Mouse (Mus musculus) telencephalon, adult 2 months (tissue): Measurements from ENCODE around the gene Trim39.

Experiments used
- DNase-seq: peaks from one replicate; pipeline ENCODE4 v3.0.0-alpha.2; 2011; ENCODE audit warnings: low read depth, low spot score

The Trim39 gene

DNA sequence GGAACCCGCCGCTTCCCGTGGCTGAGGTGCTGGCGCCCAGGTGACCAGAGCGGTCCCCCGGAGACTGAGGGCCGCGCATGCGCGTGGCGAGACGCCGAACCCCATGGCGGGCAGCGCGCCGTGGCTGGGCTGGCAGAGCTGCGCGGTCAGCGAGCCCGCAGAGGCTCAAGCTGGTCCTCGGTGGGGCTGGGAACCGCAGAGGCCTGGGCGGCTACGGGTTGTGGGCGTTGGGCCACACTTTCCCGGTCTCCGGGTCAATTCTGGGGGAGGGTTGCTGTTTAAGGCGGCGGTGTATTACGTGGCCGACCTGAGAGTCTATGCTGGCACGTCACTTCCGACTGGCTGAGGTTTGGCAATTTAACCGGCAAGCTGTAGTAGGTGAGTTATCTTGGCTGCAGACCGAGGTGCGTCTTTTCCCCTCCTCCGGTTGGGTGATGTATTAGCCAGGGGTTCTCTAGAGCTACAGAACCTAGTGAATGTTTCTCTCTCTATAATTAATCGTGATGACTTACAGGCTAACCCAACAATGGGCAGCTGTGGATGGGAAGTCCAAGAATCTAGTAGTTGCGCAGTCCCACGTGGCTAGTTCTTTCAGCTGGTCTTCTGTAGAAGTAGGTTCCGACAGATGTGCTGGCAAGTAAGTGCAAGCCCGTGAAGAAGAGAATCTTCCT lies at the start of gene Trim39:
TSS of gene Trim39 (minus strand) at position 662 of the 671 bp plus-strand sequence.
- peak; percentile 80 for DNase-seq

DNA sequence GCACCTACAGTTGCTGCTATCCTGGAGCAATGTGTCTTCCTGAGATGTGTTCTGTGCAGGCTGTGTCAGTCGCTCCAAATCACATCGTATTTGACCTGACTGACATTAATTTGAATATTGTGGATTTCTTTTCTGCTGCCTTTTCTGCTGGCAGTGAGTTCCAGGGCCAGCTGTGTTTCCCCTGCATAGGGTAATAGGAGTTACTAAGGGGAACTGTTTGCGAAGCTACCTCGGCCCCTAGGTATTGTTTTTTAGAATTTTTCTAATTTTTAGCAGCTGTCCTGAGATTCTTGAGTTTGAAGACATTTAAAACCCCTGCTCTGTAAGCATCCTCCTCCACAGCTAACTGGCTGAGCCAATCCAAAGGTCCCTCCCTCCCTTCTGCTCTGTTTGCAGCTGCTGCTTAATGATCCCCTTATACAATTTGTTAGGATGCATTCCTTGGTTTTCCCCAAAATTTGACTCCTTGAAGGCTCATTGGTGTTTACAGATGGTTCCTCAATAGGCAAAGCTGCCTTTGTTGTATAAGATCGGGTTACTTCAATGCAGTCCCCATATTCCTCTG lies 43.7 kb upstream of the Trim39 start:
- peak; percentile 6 for DNase-seq

DNA sequence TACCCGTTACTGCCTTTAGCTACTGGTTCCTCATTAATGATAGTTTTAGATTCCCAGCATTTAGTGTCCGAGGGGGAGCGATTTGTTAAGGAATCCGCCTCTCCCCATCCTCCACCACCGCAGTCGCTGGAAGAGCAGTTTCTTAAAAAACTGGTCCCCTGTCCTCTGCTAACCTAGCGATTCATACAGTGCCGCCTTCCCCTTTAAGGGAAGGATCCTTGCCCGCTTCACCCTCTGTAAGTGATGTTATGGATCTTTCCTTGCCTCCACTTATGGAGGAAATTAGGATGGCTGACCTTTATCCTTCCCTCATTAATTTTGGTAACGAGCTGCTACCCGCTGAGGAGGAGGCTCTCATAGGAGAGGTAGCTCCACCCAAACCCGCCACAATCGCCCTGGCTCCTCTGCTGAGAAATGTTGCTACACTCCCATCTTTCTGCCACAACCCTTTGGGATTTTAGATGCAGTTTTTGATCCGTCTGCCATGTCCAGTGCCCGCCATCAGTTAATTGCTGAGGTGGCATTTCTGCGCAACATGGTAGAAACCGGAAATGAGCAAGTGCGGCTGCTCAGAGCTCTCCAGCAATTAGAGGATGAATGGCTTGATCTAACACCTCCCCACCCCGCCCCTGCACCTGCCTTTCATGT lies 43.1 kb upstream of the Trim39 start:
- DNase-seq = peak; percentile 83

DNA sequence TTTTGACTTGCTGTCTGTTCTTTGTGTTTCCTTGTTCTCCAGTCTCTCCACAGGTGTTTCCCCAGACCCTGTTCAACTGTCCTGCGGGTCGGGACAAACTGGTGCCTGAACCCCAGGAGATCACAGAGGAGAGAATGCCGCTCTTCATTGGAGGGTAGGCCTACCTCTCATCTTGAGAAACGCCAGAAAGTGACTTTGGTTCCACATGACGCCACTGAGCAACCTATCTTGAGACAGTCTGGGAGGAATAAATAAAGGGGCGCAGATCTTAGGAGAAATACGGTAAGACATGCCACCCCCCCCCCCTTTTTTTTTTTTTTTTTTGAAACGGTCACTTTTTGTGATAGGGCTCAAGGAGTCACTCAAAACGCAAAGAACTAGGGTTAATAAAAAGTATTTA lies 42.5 kb upstream of the Trim39 start:
- peak; percentile 28 for DNase-seq

DNA sequence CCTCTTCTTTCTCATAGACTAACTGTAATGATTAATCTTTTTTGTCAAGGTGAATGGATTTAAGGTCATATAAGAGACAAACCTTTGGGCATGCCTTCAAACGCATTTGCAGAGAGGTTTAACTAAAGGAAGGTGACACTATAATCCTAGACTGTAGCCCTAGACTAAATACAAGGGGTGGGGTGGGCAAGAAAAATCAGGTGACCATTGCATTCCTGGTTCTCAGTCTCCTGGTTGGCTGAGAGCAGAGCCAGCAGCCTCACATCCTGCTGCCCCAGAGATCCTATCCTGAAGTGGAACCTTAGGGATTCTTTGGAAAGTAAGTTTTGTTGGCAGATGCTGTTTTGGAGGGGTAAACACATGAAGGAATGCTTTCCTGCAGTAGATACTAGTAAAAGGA lies 37.2 kb upstream of the Trim39 start:
- DNase-seq = no peak

DNA sequence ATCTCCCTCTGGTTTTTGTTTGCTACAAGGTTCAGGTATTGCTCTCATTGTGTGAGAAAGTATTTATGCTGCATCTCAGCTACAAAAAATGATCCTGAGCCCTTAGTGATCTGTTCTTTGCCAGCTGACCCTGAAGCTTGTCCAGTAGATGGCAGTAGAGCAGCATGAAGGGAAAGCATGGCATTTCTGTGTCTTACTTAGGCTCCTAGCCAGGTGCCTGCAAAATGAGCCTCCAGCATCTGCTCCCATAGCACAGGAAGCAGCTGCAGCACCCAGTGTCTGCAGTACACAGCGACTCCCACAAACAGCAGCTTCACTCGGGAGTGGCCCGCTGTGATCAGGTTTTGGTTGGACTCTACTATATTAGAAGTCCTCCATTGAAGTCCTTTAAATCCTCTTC lies 36.8 kb upstream of the Trim39 start:
- peak; percentile 74 for DNase-seq

DNA sequence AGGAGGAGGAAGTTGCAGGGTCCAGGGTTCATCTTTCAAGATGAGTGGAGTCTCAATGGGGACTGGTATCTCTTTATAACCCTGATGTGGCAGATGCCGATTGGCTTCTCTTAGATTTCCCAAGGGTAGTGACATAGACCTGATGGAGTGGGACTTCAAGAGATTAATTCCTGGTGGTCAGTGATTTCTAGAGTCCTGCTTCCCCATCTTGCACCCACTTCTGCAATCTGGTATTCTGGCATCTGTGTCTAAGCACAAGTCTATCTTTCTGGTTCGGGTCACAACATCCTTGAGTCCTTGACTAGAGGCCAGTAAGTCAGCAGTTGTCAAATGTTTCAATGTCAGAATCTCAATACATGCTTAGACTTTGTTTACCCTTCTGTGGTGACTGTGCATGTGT lies 14.3 kb upstream of the Trim39 start, which contains the start of gene H2-M10.2:
TSS of gene H2-M10.2 (minus strand) at position 101 of the 400 bp plus-strand sequence.
- DNase-seq = no peak

DNA sequence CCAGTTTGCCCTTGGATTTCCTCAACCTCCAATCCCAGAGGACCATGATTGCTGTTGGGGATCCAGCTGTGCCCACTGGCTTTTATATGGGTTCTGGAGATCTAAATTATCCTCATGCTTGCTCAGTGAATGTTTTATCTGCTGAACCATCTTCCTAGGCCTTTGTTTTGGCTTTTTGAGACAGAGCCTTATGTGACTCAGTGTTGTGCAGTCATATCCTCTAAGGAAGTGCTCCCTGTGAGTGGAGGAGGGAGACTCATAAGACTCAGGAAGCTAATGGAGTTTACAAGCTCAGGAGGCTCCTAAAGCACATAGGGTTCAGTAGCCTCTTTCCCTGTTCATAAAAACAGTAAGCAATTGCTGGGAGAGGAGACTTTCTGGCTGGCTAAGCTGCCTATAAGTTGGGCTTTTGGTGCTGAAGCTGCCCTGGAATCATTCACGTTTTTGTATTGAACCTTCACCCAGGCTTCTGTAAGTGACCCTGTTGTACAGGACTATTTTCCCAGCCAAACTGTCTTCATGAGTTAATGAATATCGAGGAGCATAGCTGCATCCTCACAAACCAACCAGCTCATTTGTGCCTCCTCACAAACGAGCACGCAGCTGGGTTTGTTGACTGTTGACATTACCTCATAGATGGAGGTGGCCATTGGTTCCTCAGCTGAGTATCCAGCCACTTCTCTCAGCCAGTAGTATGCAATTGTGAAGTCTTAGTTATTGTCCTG lies 9.6 kb upstream of the Trim39 start:
- no peak for DNase-seq

DNA sequence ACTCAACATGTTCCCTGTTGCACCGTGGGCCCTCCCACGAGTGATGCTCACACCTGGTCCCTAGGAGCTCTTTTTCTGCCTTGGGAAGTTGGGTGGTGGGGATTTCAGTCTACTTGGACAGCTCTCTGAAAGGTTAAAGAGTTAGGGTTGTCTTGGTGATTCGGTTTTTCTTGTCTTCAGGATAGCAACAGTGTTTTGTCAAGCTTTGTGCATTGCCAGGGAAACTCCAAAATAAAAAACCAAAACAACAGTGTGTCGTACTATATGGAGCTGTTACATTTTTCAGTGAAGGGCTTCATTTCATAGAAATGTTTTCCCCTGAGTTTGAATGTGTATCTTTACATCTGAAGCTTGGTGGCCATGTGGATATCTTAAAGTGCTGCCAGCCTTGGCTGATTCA lies 2.7 kb upstream of the Trim39 start:
- no peak for DNase-seq

DNA sequence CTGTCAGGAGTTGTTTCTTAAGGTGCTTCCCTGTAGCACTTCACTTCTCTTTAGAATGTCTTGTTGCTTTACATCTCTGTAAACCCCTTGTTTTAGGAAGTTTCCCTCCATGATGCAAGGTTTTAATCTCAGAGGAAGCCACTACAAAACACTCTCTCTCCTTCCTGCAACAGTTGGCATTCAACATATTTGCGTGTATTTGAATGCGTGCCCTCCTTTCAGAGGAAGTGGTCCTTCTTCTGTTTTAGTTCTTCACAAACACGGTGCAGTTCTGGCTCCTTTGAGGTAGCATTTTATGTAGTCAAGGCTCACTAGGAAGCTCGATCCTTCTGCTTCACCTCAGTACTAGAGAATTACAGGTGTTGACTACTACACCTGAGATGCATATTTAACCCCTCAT lies 1.7 kb upstream of the Trim39 start:
- DNase-seq = no peak

DNA sequence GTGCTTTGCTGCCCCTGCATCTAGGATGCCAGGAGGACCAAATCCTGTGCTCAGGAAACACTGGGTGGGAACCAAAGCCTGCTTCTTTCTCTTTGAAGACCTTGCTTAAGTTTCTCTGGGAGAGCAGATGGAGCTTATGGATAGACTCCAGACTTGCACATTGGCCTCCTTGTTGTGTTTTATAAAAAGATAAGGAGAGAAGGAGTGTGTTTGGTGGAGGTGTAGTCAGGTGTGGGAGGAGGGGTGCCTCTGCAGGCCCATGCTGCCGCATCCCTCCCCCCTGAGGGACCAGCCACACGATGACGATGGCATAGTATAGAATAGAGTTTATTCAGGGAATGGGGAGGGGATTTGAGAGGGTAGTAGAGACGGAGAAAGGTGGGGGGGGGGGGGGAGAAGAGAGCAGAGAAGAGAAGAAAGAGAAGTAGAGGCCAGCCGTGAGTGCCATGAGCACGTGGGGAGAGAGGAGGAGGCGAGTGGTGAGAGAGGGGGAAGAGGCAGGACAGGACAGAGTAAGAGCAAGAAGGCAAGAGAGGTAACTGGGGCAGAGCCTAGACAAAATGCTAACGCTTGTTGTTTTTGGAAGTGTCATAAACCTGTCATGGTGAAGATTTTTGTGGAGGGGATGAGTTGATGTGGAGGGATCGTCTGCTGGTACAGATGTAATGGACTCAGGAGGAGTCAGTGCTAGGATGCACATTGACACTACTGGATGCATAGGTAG lies 758 bp upstream of the Trim39 start:
- DNase-seq = no peak

DNA sequence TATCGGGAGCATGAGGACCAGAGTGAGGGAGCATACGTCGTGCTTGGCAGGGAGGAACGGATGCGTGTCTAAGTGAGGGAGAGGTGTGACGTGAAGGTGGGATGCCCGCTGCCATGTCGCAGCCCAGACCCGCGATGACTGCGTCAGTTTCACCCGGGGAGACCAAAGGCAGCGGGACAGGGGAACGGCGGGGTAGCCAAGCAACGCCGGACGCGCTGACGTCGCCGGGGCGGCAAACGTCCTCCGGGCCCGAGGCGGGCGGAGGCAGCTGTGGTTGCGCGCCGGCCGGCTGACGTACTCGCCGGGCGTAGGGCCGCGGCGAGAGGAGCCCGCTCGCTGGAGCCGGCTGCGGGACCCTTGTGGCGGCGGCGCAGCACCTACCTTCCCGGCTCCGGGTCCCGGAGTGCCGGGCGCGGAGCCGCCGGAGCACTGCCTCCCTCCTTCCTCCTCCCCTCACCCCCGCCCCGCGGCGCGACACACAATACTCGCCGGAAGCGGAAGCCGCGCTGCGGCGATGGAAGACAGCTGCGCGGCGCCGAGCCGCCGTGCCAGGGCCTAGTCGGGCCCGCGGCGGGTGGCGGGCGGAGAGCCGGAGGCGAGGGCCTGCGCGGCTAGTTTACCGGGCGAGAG lies 976 bp downstream of the Trim39 start:
- DNase-seq = peak; percentile 70

DNA sequence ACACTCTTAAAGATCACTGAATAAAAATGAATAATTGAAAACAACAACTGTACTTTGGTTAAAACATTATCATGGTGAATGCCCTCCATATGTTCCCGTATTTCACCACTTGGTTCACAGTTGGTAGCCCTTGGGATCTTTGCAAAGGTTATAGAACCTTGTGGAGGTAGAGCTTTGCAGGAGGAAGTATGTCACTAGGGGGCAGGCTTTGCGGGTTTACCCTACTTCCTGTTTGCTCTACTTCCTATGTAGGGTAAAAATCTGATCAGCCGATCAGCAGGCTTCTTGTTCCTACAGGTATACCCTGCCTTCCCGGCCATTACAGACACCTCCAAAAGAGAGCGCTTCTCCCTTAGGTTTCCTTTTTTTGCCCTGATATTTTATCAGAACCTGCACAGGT lies 6.2 kb downstream of the Trim39 start:
- no peak for DNase-seq

DNA sequence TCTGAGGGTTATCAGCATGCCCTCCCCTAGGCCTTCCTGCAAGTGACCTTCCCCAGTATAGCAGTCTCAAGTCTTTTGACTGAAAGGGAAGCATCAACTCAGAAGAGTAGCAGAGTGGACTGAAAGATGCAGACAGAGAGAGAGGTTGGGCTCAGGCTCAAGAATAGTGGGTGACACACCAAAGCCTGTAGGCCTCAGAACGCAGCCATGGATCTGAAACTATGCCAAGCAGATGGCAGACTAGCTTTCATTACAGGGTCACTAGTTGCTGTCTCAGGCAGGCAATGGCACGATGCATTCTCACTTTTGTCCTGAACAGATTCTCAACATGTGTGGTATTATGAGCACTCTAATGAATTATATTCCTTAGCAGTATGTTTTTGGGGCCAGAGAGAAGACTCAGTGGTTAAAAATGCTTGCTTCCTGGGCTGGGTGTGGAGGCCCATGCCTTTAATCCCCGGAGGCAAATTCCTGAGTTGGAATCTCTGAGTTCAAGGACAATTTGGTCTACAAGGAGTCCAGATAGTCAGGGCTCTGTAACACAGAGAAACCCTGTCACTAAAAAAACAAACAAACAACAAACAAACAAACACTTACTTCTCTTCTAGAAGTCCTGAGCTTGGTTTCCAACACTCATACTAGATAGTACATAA lies 7.6 kb downstream of the Trim39 start:
- no peak for DNase-seq

DNA sequence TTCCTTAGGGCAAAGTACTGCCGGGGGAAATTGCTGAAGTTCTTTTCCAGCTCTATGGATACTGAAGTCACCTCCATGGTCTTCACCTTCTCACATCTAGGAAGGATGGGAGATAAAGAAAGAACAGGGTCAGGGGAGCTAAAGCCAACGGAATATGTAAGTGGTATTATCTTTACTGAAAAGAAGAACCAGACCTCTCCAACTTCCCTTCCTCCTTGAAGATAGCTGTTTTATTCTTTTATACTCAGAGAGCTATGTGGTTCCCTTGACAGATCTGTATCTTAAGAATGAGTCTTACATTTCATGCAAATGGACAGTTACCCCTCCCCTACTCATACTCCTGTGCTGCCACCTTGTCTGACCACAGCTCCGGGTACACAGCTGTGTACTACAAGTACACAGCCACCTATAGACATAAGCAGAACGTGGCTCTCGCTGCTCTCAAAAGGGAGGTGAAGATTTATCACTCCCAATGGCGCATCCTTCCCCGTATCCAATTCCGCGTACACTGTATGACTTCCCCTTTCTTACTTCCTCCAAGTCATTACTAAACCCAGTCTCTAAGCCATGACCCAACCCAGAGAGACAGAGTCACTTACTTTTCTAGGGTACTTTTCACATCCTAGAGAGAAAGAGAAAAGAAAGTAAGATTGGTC lies 10.4 kb downstream of the Trim39 start:
- no peak for DNase-seq

DNA sequence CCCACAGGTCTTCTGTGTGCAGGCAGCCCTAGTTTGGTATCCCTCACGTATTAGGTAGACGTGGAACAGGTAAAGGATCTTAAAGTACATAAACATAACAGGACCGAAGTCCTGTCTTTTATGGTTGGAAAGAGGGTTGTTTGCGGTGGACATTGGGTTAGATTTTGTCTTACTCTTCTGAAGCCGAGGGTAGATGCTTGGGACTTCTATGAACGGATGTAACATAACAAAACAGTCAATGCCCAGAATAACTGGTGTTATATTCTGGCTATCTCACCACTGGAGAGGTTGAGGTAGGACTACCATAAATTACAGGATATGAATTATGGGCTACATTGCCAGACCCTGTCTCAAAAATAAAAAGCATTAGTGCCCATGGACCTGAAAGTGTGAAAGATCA lies 14.1 kb downstream of the Trim39 start, which contains the start of gene Rpp21:
TSS of gene Rpp21 (minus strand) at position 101 of the 400 bp plus-strand sequence.
- no peak for DNase-seq

DNA sequence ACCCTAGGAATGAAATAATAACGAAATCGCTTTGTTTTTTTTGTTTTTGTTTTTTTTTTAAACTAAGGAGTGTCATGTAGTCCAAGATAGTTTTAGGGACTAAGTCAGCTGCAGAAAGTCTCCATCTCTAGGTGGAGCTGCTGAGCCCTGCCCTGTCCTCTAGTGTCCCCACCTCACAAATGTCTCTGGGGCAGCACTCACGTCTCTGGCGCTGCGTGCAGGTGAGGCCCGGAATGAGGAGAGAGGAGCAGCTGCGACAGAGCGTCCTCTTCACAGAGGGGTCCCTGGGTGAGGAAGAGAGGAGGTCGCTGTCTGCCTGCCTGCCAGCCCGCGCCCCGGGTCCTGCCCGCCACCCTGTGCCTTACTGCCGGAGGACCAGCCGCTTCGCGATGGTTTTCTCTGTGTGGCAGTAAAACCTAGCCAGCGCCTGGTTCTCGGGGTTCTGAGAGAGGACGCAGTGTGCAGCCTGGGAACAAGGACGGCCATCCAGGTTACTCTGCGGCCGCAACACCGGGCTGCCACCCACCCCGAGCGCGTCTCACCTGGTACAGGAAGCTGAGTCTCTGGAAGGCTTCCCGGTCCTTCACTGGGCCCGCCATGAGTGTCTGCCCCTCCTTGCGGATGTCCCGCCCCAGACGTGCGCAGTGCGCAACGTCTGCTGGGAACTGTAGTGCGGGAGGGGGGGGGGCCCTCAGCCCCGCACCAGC lies 14.7 kb downstream of the Trim39 start:
- peak; percentile 82 for DNase-seq

DNA sequence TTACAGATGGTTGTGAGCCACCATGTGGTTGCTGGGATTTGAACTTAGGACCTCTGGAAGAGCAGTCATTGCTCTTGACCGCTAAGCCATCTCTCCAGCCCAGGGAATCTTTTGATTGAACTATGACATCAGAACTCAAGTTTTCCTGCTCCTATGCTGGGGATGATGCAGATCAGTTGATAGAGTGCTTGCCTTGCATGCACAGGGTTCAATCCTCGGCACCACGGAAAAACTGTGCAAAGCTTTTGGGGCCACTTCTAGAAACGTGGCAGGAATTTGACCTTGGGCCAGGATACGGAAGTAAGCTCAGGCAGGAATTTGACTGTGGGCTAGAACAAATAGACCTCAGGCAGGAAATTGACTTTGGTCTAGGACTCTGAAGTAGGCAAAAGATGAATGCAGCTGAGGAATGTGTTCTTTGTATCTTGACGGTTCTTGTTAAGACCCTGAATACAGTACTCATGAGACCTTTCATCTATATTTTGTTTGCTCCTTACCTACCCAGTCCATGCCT lies 18.9 kb downstream of the Trim39 start:
- no peak for DNase-seq

DNA sequence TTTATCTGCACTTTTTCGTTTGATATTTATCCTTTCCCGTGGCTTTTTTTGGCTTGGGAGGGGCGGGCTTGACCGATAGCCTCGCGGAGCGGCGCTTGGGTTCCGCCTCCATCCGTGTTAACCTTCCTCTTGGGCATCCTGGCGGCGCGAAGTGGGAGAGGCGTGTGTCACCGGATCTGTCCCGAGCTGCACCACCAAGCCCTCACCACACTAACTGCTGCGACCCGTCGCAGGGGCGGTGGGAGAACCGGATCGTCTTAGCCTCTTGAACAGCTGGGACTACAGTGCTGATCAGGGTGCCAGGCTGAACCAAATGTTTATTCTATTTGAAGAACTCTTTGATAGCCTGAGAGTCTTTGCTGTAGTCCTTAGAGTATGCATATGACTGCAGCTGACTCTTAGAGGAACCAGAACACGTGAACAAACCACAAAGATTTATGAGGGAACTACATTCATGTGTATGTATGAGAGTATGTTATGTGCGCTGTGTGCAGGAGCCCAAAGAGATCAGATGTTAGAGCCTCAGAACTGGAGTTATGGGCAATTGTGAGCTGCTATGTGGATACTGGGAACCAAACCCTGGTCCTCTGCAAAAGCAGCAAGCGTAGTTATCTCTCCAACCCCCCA lies 19.7 kb downstream of the Trim39 start:
- DNase-seq = no peak
